Mouse (Mus musculus): Measurements from ENCODE around the gene 9530053A07Rik. TPM values are rescaled to one million over a fixed set of nuclear protein-coding genes. Genes with fewer than 3 reads are reported as not detected.
A peak's percentile ranks its signal among the peaks of the same experiment; 100 is the strongest.

Gene 9530053A07Rik
- polyA plus RNA-seq, 1 experiment from 2014 or later, result 0.05 TPM

- WGBS, result 89% methylated on average over 5 of the region's 5 CpGs
- no peak for DNase-seq (ENCODE audit: low spot score)
- H3K36me3 ChIP-seq, result peaks cover 80% of the 10 kb centered on the region
- H3K4me1 ChIP-seq, result peaks cover 14% of the 10 kb centered on the region
- no peaks in the 10 kb centered on the region for H3K27me3 ChIP-seq (ENCODE audit: low read depth, poor library complexity, severe bottlenecking)
- no peaks in the 10 kb centered on the region for H3K9me3 ChIP-seq (replicated peaks)
- peak overlapping the region; percentile 83 for H3K4me3 ChIP-seq
- peak overlapping the region; percentile 98 for H3K27ac ChIP-seq (replicated peaks)
Measured at GRCm38 (mm10) chr7:28180890-28181289, 51.6 kb downstream of the 9530053A07Rik start.

DNA sequence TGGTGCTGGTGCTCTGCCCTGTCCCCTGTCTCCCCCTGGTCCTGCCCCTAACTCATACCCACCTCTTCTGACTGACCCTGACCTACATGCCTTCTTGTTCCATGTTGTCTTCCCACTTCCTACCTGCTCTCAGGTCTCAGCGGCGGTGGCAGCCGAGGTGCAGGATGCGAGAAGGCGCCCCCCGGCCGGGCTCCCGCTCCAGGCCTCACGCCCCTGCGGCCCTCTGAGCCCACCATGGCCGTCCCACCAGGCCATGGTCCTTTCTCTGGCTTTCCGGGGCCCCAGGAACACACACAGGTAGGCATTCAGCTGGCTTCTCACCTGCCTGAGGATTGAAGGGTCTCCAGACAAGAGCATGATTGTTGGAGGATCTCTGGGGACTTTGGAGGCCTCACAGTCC lies 52.1 kb downstream of the 9530053A07Rik start:
- 94% methylated on average over 12 of the region's 12 CpGs for WGBS
- Histone ChIP-seq H3K4me1 (peaks cover 14% of the 10 kb centered on the region), H3K9me3 (replicated peaks) (no peaks in the 10 kb centered on the region), H3K27ac (replicated peaks) (peak overlapping the region; percentile 98; the same call in 1 of the 2 replicates), H3K36me3 (peaks cover 80% of the 10 kb centered on the region), H3K27me3 (ENCODE audit: low read depth, poor library complexity, severe bottlenecking) (no peaks in the 10 kb centered on the region), H3K4me3 (peak overlapping the region; percentile 83)
- DNase-seq (ENCODE audit: low spot score), result no peak

- Histone ChIP-seq H3K36me3 (peaks cover 80% of the 10 kb centered on the region), H3K27me3 (ENCODE audit: low read depth, poor library complexity, severe bottlenecking) (no peaks in the 10 kb centered on the region), H3K4me3 (no peak overlapping the region), H3K27ac (replicated peaks) (no peak overlapping the region), H3K9me3 (replicated peaks) (no peaks in the 10 kb centered on the region), H3K4me1 (peaks cover 14% of the 10 kb centered on the region)
- 97% methylated on average over 22 of the region's 22 CpGs for WGBS
- DNase-seq (ENCODE audit: low spot score), result no peak
Measured at GRCm38 (mm10) chr7:28182320-28182719, 53.1 kb downstream of the 9530053A07Rik start.

DNA sequence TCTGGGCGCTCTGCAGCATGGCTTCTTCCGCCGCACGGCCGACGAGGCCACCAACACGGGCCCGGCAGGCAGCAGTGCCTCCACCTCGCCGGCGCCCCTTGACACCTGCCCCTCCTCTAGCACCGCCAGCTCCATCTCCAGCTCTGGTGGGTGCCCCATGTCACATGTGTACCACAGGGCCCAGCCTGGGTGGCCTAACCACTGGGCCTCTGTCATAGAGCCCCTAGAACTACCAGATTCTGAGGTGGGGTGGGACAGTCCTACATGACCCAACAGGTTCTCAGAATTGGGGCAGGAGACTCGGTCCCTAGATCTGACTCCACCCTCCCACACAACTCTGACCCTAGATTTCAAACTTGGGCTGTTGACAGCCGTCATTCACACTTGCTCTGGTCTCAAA lies 56.6 kb downstream of the 9530053A07Rik start:
- Histone ChIP-seq H3K4me1 (peaks cover 7% of the 10 kb centered on the region), H3K27ac (replicated peaks) (no peak overlapping the region), H3K36me3 (peaks cover 99% of the 10 kb centered on the region), H3K4me3 (no peak overlapping the region), H3K27me3 (ENCODE audit: low read depth, poor library complexity, severe bottlenecking) (no peaks in the 10 kb centered on the region), H3K9me3 (replicated peaks) (no peaks in the 10 kb centered on the region)
- 95% methylated on average over 14 of the region's 14 CpGs for WGBS
- no peak for DNase-seq (ENCODE audit: low spot score)

- H3K27me3 ChIP-seq (ENCODE audit: low read depth, poor library complexity, severe bottlenecking), result no peaks in the 10 kb centered on the region
- H3K9me3 ChIP-seq (replicated peaks), result no peaks in the 10 kb centered on the region
- no peak overlapping the region for H3K4me3 ChIP-seq
- H3K27ac ChIP-seq (replicated peaks), result no peak overlapping the region
- no peak for DNase-seq (ENCODE audit: low spot score)
- peaks cover 100% of the 10 kb centered on the region for H3K36me3 ChIP-seq
- H3K4me1 ChIP-seq, result no peaks in the 10 kb centered on the region; the same call in 1 of the 2 replicates
- WGBS, result 90% methylated on average over 8 of the region's 8 CpGs
Measured at GRCm38 (mm10) chr7:28186631-28187030, 57.4 kb downstream of the 9530053A07Rik start.

GRCm38 (mm10) chr7:28191489-28191888 lies 62.2 kb downstream of the 9530053A07Rik start:
- no peak for DNase-seq (ENCODE audit: low spot score)
- WGBS, result 93% methylated on average over 3 of the region's 3 CpGs
- H3K9me3 ChIP-seq (replicated peaks), result no peaks in the 10 kb centered on the region
- no peaks in the 10 kb centered on the region for H3K27me3 ChIP-seq (ENCODE audit: low read depth, poor library complexity, severe bottlenecking)
- H3K4me3 ChIP-seq, result no peak overlapping the region
- H3K4me1 ChIP-seq, result no peaks in the 10 kb centered on the region
- H3K36me3 ChIP-seq, result peaks cover 94% of the 10 kb centered on the region
- no peak overlapping the region for H3K27ac ChIP-seq (replicated peaks)

DNA sequence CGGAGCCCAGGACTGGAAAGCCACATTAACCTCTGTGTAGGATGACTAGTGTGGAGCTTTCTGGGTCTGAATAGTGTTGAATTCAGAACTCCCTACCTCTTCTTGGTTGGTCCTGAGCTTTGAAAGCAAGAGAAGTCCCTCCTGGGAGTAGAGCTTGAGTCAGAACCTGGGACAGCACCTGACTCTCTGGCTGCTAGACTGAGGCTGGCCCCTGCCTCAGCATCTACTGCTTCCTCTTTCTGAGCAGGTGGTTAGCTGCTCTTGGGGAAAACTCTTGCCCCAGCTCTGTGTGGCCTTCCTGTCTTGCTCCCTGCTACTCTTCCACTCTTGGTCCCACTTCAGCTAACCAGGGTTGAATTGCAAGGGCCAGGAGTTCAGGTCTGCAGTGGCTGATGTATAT lies 62.6 kb downstream of the 9530053A07Rik start:
- H3K27ac ChIP-seq (replicated peaks), result no peak overlapping the region
- H3K4me1 ChIP-seq, result no peaks in the 10 kb centered on the region
- no peaks in the 10 kb centered on the region for H3K27me3 ChIP-seq (ENCODE audit: low read depth, poor library complexity, severe bottlenecking)
- peaks cover 93% of the 10 kb centered on the region for H3K36me3 ChIP-seq
- DNase-seq (ENCODE audit: low spot score), result no peak
- no peaks in the 10 kb centered on the region for H3K9me3 ChIP-seq (replicated peaks)
- 96% methylated on average over 1 of the region's 1 CpGs for WGBS
- no peak overlapping the region for H3K4me3 ChIP-seq

DNA sequence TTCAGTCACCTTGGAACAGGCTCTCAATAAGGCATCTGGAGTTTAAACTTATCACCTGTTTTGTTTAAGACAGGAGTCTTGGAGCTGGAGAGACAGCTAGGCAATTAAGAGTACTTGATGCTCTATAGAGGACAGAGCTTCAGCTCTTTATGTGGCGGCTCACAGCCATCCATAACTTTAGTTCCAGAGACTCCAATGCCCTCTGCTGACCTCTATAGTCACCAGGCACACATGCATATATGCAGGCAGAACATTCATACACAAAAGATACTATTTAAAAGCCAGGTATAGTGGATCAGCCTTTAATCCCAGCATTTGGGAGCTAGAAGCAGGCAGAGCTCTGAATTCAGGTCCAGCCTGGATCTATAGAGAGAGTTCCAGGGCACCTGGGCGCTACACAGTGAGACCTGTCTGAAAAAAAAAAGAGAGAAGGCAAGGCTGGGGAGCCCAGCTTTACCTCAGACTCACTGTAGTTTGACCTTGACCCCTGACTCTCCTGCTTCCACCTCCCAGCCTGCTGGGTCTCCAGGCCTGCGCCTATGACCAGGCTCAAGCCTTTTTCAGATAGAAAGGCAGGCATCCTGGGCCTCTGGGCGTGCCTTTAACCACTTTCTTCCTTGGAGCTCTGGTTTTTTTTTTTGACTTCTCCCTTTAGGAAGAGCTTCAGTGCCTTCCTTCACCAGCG lies 66.3 kb downstream of the 9530053A07Rik start:
- no peaks in the 10 kb centered on the region for H3K27me3 ChIP-seq (ENCODE audit: low read depth, poor library complexity, severe bottlenecking)
- H3K36me3 ChIP-seq, result peaks cover 69% of the 10 kb centered on the region
- no peaks in the 10 kb centered on the region for H3K9me3 ChIP-seq (replicated peaks)
- H3K4me3 ChIP-seq, result no peak overlapping the region
- H3K27ac ChIP-seq (replicated peaks), result no peak overlapping the region
- H3K4me1 ChIP-seq, result no peaks in the 10 kb centered on the region
- DNase-seq (ENCODE audit: low spot score), result no peak
- 87% methylated on average over 5 of the region's 5 CpGs for WGBS

GRCm38 (mm10) chr7:28196528-28196927 lies 67.3 kb downstream of the 9530053A07Rik start:
- Histone ChIP-seq H3K27me3 (ENCODE audit: low read depth, poor library complexity, severe bottlenecking) (no peaks in the 10 kb centered on the region), H3K9me3 (replicated peaks) (no peaks in the 10 kb centered on the region), H3K27ac (replicated peaks) (no peak overlapping the region), H3K4me3 (no peak overlapping the region), H3K36me3 (peaks cover 59% of the 10 kb centered on the region), H3K4me1 (no peaks in the 10 kb centered on the region)
- DNase-seq (ENCODE audit: low spot score), result no peak
- WGBS, result 90% methylated on average over 14 of the region's 14 CpGs

DNA sequence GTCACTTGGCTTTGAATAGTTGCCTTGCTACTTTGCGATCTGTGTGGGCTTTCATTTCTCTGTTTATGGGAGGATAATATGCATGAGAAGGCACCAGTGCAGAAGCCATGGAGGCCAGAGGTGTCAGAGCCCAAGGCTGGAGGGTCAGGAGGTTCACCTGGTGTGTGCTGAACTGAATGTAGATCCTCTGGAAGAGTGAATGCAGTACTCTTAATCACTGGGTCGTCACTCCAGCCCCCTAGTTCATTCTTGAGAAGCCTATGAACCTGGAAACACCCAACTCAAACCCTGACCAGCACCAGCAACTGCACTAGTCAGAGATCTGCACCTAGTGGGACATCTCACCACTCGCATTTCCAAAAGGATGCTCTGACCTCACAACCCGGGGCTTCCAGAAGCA lies 69.8 kb downstream of the 9530053A07Rik start:
- Histone ChIP-seq H3K27me3 (ENCODE audit: low read depth, poor library complexity, severe bottlenecking) (no peaks in the 10 kb centered on the region), H3K4me1 (no peaks in the 10 kb centered on the region), H3K9me3 (replicated peaks) (peaks cover 9% of the 10 kb centered on the region; the same call in 1 of the 2 replicates), H3K36me3 (peaks cover 35% of the 10 kb centered on the region), H3K4me3 (no peak overlapping the region), H3K27ac (replicated peaks) (no peak overlapping the region)
- 73% methylated on average over 4 of the region's 4 CpGs for WGBS
- DNase-seq (ENCODE audit: low spot score), result no peak

- peaks cover 1% of the 10 kb centered on the region; the same call in 1 of the 2 replicates for H3K4me1 ChIP-seq
- no peak overlapping the region for H3K4me3 ChIP-seq
- peaks cover 9% of the 10 kb centered on the region; the same call in 1 of the 2 replicates for H3K9me3 ChIP-seq (replicated peaks)
- no peak overlapping the region for H3K27ac ChIP-seq (replicated peaks)
- WGBS, result 65% methylated on average over 19 of the region's 19 CpGs
- no peak for DNase-seq (ENCODE audit: low spot score)
- 0 out of 2 replicates have a peak, but pooled peaks cover 2% of the 10 kb centered on the region for H3K36me3 ChIP-seq
- no peaks in the 10 kb centered on the region for H3K27me3 ChIP-seq (ENCODE audit: low read depth, poor library complexity, severe bottlenecking)
Measured at GRCm38 (mm10) chr7:28203207-28204108, 74.2 kb downstream of the 9530053A07Rik start.

- no peak for DNase-seq (ENCODE audit: low spot score)
- WGBS, result 82% methylated on average over 4 of the region's 4 CpGs
- peaks cover 4% of the 10 kb centered on the region; the same call in 1 of the 2 replicates for H3K4me1 ChIP-seq
Measured at GRCm38 (mm10) chr7:28206044-28206600, 76.9 kb downstream of the 9530053A07Rik start.

More at GRCm38 (mm10) chr7:28206044-28206600, 76.9 kb downstream of the 9530053A07Rik start:
- Histone ChIP-seq H3K27me3 (ENCODE audit: low read depth, poor library complexity, severe bottlenecking) (no peaks in the 10 kb centered on the region), H3K27ac (replicated peaks) (no peak overlapping the region), H3K36me3 (no peaks in the 10 kb centered on the region), H3K4me3 (no peak overlapping the region), H3K9me3 (replicated peaks) (peaks cover 9% of the 10 kb centered on the region; the same call in 1 of the 2 replicates)

Data from midbrain, embryonic 10.5 days (tissue).